Mouse (Mus musculus) C2C12 (cell line): ENCODE data around the gene Gchfr.

ENCODE experiments used
- CEBPB ChIP-seq: IDR thresholded peaks from one replicate; pipeline ENCODE4 v1.6.1; 2011; ENCODE audit warnings: low read depth, mild to moderate bottlenecking, control low read depth, moderate library complexity
- CTCF ChIP-seq: IDR thresholded peaks from one replicate; pipeline ENCODE4 v1.5.1; 2011; ENCODE audit not compliant: control insufficient read depth, insufficient read depth, insufficient read length
- FOSL1 ChIP-seq: IDR thresholded peaks from one replicate; pipeline ENCODE4 v1.8.0; 2011; ENCODE audit warnings: mild to moderate bottlenecking, low read length; ENCODE audit not compliant: poor library complexity, insufficient read depth, severe bottlenecking
- MAX ChIP-seq: IDR thresholded peaks from one replicate; pipeline ENCODE4 v1.6.1; 2011; ENCODE audit warnings: mild to moderate bottlenecking, control low read depth
- MYOD1 ChIP-seq: IDR thresholded peaks from one replicate; pipeline ENCODE4 v1.6.1; 2011; ENCODE audit warnings: low read depth; ENCODE audit not compliant: control insufficient read depth, insufficient read length
- USF1 ChIP-seq: IDR thresholded peaks from one replicate; pipeline ENCODE4 v1.6.1; 2011; ENCODE audit warnings: low read depth, mild to moderate bottlenecking, control low read depth, moderate library complexity

DNA sequence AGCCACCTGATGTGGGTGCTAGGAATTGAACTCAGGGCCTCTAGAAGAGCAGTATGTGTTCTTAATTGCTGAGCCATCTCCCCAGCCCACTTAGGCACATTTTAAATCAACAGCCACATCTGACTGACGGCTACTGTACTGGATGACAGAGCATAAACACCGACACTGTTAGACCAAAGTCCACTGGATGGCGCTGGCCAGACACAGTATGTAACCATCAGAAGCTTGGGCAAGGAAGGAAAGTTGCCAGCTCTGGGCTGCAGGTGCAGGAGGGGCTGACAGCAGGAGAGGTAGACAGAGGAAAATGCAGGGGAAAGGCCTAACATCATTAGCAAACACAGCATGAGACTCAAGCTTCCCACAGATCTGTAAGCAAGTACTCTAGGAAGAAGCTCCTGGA lies 9.2 kb downstream of the Gchfr start:
- TF ChIP-seq CTCF (no peak), MAX (no peak), MYOD1 (no peak), FOSL1 (no peak), USF1 (no peak), CEBPB (no peak)
